Mouse (Mus musculus): ENCODE data around the gene Spopl. TPM values are rescaled to one million over a fixed set of nuclear protein-coding genes. Genes with fewer than 3 reads are reported as not detected.

The Spopl gene
- total and polyA plus RNA-seq, 2 experiments: 1.9 to 10.6 TPM

DNA sequence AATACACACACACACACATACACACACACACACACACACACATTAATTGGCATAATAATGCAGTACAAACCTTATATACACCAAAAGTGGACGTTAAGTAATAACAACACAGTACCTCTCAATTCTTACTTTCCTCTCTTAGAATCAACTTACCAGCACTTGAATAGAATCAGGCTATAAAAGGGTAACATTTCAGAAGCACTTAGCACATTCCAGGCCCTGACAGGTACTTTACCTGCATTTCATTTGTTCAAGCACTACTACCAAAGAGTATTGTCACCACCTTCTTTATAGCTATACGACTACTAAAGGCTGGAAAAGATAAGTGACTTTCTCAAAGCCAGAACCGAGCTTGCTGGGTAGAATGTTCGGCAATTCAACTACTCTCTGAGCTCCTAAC is 1.3 kb downstream of the Spopl start:
- no peak for DNase-seq (ENCODE audit: extremely low read depth, low read depth, low spot score)
- no peak overlapping the region for H3K4me3 ChIP-seq (ENCODE audit: insufficient read depth, low read depth, low read length)

DNA sequence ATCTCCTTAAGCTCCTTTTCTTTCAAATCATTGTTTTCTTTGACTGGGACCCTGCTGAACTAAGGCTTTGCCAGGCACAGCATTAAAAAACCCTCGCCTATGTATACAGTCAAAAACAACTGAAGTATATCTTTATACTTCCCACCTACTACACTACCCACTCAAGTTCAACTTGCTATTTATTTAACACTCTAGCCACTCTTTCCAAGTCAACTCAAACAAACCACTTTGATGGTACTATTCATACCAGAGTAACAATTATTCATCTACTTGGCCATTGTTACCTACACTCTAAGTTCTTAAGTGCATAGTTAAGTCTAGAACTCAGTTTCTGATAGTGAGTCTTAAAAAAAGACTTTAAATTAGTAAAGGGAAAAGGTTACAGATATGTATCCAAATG is 3.1 kb downstream of the Spopl start:
- no peak overlapping the region for H3K4me3 ChIP-seq (ENCODE audit: insufficient read depth, low read depth, low read length)
- no peak for DNase-seq (ENCODE audit: extremely low read depth, low read depth, low spot score)
- peaks cover 12% of the 10 kb centered on the region for H3K79me2 ChIP-seq (ENCODE audit: control insufficient read depth, insufficient read depth, low read length)
- 95% methylated on average over 1 of the region's 1 CpGs for WGBS
- no peak overlapping the region for H3K9ac ChIP-seq (ENCODE audit: low read depth, low read length)
- no peaks in the 10 kb centered on the region for H3K36me3 ChIP-seq (ENCODE audit: control insufficient read depth, insufficient read depth, low read length)
- no peaks in the 10 kb centered on the region for H3K27me3 ChIP-seq (ENCODE audit: control insufficient read depth, insufficient read depth, low read length)
- H3K27ac ChIP-seq (replicated peaks; ENCODE audit: insufficient read depth, low read depth, low read length): no peak overlapping the region
- peaks cover 9% of the 10 kb centered on the region; the same call in 1 of the 2 replicates for H3K4me1 ChIP-seq (ENCODE audit: control insufficient read depth, insufficient read depth, low read length)
- TF ChIP-seq POLR2A (IDR thresholded peaks at IDR 0.05; ENCODE audit: extremely low read depth, insufficient read depth, low read length) (no peak), CTCF (IDR thresholded peaks at IDR 0.05; ENCODE audit: low read depth, low read length) (no peak)

More for the DNA sequence above, 1.3 kb downstream of the Spopl start:
- Histone ChIP-seq H3K79me2 (ENCODE audit: control insufficient read depth, insufficient read depth, low read length) (peaks cover 9% of the 10 kb centered on the region), H3K4me1 (ENCODE audit: control insufficient read depth, insufficient read depth, low read length) (peaks cover 6% of the 10 kb centered on the region; the same call in 1 of the 2 replicates), H3K27ac (replicated peaks; ENCODE audit: insufficient read depth, low read depth, low read length) (no peak overlapping the region), H3K9ac (ENCODE audit: low read depth, low read length) (no peak overlapping the region), H3K36me3 (ENCODE audit: control insufficient read depth, insufficient read depth, low read length) (no peaks in the 10 kb centered on the region), H3K27me3 (ENCODE audit: control insufficient read depth, insufficient read depth, low read length) (no peaks in the 10 kb centered on the region)
- TF ChIP-seq CTCF (IDR thresholded peaks at IDR 0.05; ENCODE audit: low read depth, low read length) (no peak), POLR2A (IDR thresholded peaks at IDR 0.05; ENCODE audit: extremely low read depth, insufficient read depth, low read length) (no peak)
- 85% methylated on average over 4 of the region's 4 CpGs for WGBS

DNA sequence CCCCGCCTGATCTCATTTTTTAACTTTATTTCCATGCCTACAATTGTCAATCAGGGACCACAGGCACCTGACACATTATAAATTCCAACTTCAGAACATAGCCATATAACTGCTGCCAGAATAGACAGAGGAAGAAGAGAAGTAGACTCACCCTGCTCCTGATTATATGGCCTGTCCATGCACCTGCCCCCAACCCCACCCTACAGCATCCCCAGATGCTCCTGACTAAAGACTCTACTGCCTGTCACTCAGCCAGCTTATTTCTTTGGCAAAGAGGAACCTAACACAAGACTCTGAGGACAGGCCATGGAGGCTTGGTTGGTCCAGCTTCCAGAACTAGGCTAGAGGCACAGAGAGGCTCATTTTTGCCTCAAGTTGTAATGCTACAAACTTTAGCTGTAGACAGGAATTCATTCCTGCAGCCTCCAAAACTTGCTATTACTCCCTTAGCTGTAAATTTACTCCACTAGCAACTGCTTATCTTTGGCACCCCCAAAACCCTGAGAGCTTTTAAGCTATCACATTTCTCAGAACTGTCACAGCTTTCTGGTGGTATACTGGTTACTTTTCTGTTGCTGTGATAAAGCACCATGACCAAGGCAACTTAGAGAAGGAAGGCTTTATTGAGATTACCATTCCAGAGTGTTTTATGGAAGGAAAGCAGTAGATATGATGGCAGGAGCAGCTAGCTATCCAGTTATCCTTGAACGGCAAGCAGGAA is 6.7 kb downstream of the Spopl start:
- TF ChIP-seq POLR2A (IDR thresholded peaks at IDR 0.05; ENCODE audit: extremely low read depth, insufficient read depth, low read length): no peak
- TF ChIP-seq CTCF (IDR thresholded peaks at IDR 0.05; ENCODE audit: low read depth, low read length): no peak
- Histone ChIP-seq H3K79me2 (ENCODE audit: control insufficient read depth, insufficient read depth, low read length) (peaks cover 9% of the 10 kb centered on the region), H3K4me1 (ENCODE audit: control insufficient read depth, insufficient read depth, low read length) (peaks cover 5% of the 10 kb centered on the region; the same call in 1 of the 2 replicates), H3K9ac (ENCODE audit: low read depth, low read length) (no peak overlapping the region), H3K27me3 (ENCODE audit: control insufficient read depth, insufficient read depth, low read length) (no peaks in the 10 kb centered on the region), H3K27ac (replicated peaks; ENCODE audit: insufficient read depth, low read depth, low read length) (no peak overlapping the region), H3K4me3 (ENCODE audit: insufficient read depth, low read depth, low read length) (no peak overlapping the region), H3K36me3 (ENCODE audit: control insufficient read depth, insufficient read depth, low read length) (no peaks in the 10 kb centered on the region)
- WGBS: 92% methylated on average over 2 of the region's 2 CpGs
- DNase-seq (ENCODE audit: extremely low read depth, low read depth, low spot score): no peak

DNA sequence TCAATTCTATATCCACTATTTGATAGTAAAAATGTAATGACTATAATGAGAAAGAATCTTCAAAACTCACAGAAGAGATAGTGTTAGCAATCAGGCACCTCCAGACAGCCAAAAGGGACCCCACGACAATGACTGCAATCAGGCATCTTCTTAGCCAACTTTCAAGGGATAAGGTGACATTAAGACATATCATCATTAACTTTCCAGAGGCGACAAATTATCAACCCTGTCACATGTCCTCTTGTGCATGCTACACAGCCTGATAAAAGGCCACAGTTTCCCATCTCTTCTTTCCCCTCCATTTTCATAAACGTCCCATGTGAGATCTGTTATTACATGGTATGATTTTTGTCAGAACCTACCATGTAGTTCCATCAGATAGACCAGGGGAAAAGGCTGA is 9.0 kb downstream of the Spopl start:
- no peak for DNase-seq (ENCODE audit: extremely low read depth, low read depth, low spot score)
- H3K27ac ChIP-seq (replicated peaks; ENCODE audit: insufficient read depth, low read depth, low read length): no peak overlapping the region
- WGBS: 89% methylated on average over 3 of the region's 3 CpGs

DNA sequence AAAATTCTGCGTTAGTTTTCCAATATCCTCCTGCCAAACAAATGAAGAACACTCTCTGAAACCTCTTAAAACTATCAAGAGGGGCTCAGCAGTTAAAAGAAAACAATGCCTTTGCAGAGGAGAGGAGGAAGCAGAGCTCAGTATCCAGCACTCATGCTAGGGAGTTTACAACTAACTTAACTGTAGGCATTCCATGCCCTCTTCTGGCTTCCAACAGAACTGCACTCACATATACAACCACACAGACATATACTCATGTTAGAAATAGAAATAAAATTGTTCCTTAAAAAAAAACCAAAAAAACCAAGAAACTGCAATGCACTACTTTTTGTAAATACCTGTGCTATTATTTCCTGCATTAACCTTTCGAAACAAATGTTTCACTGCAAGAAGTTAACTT is 12.7 kb downstream of the Spopl start:
- Histone ChIP-seq H3K4me3 (ENCODE audit: insufficient read depth, low read depth, low read length) (no peak overlapping the region), H3K27ac (replicated peaks; ENCODE audit: insufficient read depth, low read depth, low read length) (no peak overlapping the region), H3K79me2 (ENCODE audit: control insufficient read depth, insufficient read depth, low read length) (no peaks in the 10 kb centered on the region; the same call in 1 of the 2 replicates), H3K4me1 (ENCODE audit: control insufficient read depth, insufficient read depth, low read length) (no peaks in the 10 kb centered on the region), H3K36me3 (ENCODE audit: control insufficient read depth, insufficient read depth, low read length) (no peaks in the 10 kb centered on the region), H3K27me3 (ENCODE audit: control insufficient read depth, insufficient read depth, low read length) (no peaks in the 10 kb centered on the region), H3K9ac (ENCODE audit: low read depth, low read length) (no peak overlapping the region)
- no peak for DNase-seq (ENCODE audit: extremely low read depth, low read depth, low spot score)
- TF ChIP-seq POLR2A (IDR thresholded peaks at IDR 0.05; ENCODE audit: extremely low read depth, insufficient read depth, low read length): no peak
- TF ChIP-seq CTCF (IDR thresholded peaks at IDR 0.05; ENCODE audit: low read depth, low read length): no peak
- 97% methylated on average over 2 of the region's 2 CpGs for WGBS

More for the DNA sequence above, 9.0 kb downstream of the Spopl start:
- Histone ChIP-seq H3K4me3 (ENCODE audit: insufficient read depth, low read depth, low read length) (no peak overlapping the region), H3K79me2 (ENCODE audit: control insufficient read depth, insufficient read depth, low read length) (peaks cover 3% of the 10 kb centered on the region; the same call in 1 of the 2 replicates), H3K4me1 (ENCODE audit: control insufficient read depth, insufficient read depth, low read length) (peaks cover 5% of the 10 kb centered on the region; the same call in 1 of the 2 replicates), H3K9ac (ENCODE audit: low read depth, low read length) (no peak overlapping the region), H3K36me3 (ENCODE audit: control insufficient read depth, insufficient read depth, low read length) (no peaks in the 10 kb centered on the region), H3K27me3 (ENCODE audit: control insufficient read depth, insufficient read depth, low read length) (no peaks in the 10 kb centered on the region)
- TF ChIP-seq CTCF (IDR thresholded peaks at IDR 0.05; ENCODE audit: low read depth, low read length) (no peak), POLR2A (IDR thresholded peaks at IDR 0.05; ENCODE audit: extremely low read depth, insufficient read depth, low read length) (no peak)

DNA sequence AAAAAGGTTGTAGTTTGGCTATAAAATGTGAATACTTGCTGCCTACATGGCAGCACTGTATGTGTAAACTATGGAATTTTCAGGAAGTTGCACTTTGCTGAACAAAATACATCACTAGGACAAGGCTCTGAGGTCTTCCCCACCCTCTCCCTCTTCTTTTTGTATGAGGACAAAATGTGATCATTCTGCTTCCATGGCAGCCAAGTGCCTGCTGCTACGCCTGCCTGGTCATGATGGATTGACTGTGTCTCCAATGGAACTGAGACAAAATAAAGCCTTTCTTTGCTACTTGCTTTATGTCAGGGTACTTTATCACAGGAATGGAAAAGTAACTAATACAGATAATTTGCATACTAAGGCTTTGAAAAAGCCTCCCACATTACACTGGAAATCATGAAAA is 20.7 kb downstream of the Spopl start:
- H3K4me1 ChIP-seq (ENCODE audit: control insufficient read depth, insufficient read depth, low read length): no peaks in the 10 kb centered on the region
- H3K79me2 ChIP-seq (ENCODE audit: control insufficient read depth, insufficient read depth, low read length): peaks cover 6% of the 10 kb centered on the region; the same call in 1 of the 2 replicates
- 95% methylated on average over 1 of the region's 1 CpGs for WGBS
- H3K36me3 ChIP-seq (ENCODE audit: control insufficient read depth, insufficient read depth, low read length): no peaks in the 10 kb centered on the region
- H3K27ac ChIP-seq (replicated peaks; ENCODE audit: insufficient read depth, low read depth, low read length): no peak overlapping the region
- no peak for DNase-seq (ENCODE audit: extremely low read depth, low read depth, low spot score)
- H3K27me3 ChIP-seq (ENCODE audit: control insufficient read depth, insufficient read depth, low read length): no peaks in the 10 kb centered on the region
- no peak overlapping the region for H3K4me3 ChIP-seq (ENCODE audit: insufficient read depth, low read depth, low read length)
- no peak overlapping the region for H3K9ac ChIP-seq (ENCODE audit: low read depth, low read length)
- TF ChIP-seq CTCF (IDR thresholded peaks at IDR 0.05; ENCODE audit: low read depth, low read length) (no peak), POLR2A (IDR thresholded peaks at IDR 0.05; ENCODE audit: extremely low read depth, insufficient read depth, low read length) (no peak)

Measured in liver, adult 2 months (tissue).